Mouse (Mus musculus): ENCODE results near the gene Vamp5.

The Vamp5 gene

DNA sequence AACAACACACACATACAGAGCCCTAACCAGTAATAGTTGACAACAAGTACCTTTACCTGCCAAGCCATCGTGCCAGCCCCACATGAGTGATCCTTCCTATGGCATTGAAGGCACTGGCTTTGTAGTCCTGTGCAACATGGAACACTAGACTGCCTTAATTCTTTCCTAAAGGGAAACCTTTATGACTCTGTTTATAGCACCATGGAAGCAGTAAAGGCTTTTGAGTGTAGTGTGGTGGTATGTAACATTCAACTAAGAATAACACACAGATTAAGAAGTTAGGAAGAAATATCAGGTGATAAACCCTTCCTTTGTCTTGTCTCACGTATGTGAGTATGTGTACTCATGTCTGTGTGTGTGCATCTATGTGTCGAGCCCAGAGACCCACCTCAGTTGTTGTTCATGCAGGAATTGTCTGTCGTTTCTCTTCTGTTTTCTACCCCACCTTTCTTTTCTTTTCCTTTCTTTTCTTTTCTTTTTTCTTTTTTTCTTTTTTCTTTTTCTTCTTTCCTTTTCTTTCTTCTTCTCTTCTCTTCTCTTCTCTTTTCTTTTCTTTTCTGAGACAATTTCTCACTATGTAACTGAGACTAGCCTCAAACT is 13.3 kb downstream of the Vamp5 start, which contains the start of gene Rnf181:
Gene Rnf181, minus strand, starts transcription at position 113 of the 600 bp plus-strand sequence.
- DNase-seq (ENCODE audit: low spot score in 2 of 2), result no peak

DNA sequence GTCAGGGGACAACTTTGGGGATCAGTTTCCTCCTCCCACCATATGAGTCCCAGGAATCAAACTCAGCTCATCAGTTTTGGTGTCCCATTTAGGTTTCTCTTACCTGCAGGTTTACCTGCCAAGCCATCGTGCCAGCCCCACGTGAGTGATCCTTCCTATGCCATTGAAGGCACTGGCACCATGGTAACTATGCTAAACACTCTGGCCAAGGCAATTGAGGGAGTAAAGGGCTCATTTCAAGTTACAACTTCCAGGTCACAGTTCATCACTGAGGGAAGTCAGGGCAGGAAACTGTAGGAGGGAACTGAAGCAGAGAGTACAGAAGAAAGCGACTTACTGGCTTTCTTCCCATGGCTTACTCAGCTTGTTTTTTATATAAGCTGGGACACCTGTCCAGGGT is 14.0 kb downstream of the Vamp5 start:
- no peak for DNase-seq (ENCODE audit: low spot score in 2 of 2)

DNA sequence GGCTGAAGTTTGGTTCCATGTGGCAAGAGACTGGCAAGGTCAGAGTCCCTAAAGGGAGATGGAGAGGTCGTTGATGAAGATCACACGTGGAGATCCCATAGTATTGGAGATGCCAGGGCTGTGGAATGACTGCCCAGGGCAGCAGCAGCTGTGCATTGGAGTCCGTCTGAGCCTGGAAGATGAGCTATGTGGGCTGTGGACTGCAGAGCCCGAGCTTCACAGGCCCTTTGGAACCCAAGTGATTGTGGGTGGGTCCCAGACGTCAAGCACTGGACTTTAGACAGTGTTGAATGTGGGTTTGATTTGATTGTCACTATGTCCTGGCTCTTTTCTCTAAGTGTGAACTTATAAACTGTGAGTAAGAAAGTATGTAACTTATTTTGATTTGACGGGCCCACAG is 15.3 kb downstream of the Vamp5 start:
- DNase-seq (ENCODE audit: low spot score in 2 of 2), result no peak

DNA sequence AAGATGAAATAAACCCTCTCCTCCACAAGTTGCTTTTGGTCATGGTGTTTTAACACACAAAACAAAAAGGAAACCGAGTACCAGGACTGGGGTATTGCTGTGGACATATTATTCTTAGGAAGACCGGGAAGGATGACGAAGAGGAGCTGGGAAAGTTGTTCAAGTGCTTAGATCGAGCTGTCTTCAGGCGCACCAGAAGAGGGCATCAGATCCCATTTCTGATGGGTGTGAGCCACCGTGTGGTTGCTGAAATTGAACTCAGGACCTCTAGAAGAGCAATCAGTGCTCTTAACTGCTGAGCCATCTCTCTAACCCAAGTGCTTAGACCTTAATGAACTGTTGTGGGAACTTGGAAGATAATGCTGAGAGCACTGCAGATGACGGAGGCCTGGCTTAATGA is 16.3 kb downstream of the Vamp5 start:
- DNase-seq (ENCODE audit: low spot score in 2 of 2), result no peak

DNA sequence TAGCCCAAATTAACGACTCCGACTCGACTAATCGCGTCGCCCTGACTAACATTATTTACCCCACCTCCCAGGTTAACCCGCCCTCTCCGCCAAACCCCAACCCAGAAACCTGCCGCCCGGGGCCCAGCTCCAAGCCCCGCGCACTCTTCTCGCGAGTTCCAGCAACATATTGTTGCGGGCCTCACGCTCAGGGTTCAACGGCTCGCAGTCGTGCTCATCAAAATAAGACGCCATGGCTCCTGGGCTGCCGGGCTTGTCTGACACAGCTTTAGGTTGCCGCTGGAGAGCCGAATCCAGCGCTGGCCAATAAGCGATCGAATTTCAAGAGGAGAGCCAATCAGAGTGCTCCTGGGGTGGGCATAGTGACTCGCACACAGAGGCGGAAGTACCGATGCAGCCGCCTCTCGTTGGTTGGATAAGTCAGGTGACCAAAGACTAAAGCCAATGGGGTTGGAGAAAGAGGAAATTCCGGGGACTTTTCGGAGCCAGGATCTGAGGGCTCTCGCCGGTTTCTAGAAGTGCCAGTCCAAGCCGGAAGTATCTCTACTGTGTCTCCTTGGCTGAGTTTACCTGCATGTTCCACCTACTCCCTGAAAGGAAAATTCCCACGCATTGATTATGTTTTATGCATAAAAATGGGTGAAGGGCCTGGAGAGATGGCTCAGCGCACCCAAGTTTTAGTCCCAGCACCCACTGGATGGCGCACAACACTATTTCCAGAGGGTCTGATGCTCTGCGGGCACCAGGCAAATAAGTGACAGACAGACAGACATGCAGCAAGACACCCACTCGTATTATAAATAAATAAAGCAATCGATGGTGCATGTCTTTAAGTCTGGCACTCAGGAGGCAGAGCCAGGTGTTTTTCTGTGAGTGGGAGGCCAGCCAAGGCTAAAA is 17.9 kb downstream of the Vamp5 start:
- peak; percentile 95 for DNase-seq (ENCODE audit: low spot score in 2 of 2)

DNA sequence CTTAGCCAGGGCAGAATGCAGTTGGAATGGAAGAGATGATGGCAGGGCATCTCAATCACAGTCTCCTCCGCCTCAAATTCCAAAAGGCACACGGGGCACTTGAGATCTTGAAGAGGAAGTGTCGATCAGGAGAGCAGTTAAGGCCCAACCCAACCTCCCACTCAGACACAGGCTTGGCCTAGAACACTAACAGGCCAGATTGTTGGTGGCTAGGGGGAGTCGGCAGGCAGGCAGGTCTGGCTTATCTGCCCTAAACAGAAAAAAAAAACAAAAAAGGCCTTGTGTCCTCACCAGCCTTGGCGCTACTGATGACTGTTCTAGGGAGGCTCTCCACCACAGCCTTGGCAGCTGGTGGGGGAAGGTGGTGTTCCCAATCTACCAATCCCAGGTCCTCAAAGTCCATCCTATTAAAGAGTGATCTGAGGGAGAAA is 19.1 kb downstream of the Vamp5 start:
- no peak for DNase-seq (ENCODE audit: low spot score in 2 of 2)

DNA sequence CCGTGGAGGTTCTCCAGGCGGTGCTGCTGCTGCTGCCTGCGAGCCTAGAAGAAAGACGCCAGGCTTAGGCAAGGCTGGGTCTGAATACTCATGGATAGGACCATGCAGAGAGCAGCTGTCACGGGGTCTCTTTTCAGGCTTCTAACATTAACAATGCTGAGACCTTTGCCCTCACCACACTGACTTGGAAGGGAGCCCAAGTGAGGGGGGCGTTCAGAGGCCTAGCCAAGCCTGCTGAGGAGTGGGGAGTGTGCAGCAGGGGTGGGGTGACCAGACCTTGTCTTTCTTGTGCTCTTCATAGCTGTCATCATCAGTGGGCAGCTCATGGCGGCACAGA is 19.7 kb downstream of the Vamp5 start:
- no peak for DNase-seq (ENCODE audit: low spot score in 2 of 2)

DNA sequence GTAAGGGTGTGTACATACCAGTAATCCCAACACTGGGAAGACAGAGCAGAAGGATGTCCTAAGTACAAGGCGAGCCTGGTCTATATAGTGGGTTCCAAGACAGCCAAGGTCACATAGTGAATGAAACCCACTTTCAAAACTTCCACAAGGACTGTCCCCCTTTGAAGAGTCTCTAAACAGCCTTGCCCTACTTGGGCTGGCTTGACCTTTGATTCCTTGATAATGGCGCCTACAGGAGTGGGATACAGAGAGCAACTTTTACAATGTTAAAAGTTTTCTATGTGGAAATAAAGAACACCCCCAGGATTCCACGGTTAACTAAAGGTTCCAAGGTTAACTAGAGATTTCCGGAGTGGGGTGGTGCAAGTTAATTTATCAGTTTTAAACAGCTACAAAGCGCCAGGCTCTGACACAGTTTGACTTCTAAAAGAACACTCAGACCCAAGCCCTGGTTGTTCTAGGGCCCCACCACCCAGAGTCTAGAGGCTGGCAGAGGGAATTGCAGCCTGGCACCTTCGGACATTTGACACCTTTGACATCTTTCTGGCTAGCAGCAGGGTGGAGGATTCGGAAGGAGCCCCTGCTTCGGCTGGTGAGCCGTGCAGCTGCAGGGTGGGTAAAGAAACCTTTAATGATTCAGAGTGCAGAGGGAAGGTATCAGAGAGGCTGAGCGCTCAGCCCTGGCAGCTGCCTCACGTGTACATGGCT is 20.2 kb downstream of the Vamp5 start:
- DNase-seq (ENCODE audit: low spot score in 2 of 2), result no peak

DNA sequence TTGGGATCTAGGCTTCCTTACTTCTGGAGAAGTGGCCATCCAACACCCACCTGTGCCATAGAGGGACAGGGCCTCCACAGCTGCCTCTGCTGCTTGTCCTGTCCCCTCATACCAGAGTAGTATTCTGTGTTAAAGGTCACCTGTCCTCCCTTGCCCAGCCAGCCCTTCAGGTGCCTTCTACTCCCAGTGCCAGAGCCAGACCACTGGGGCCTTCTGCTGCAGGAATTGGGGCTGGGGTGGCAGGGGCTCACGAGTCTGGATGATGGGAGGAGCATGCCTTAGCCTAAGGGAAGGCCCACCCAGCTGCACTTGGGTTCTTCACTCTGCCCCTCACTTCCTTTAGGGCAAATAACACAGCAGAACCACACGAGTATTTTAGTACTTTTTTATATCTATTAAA is 20.9 kb downstream of the Vamp5 start:
- no peak for DNase-seq (ENCODE audit: low spot score in 2 of 2)

DNA sequence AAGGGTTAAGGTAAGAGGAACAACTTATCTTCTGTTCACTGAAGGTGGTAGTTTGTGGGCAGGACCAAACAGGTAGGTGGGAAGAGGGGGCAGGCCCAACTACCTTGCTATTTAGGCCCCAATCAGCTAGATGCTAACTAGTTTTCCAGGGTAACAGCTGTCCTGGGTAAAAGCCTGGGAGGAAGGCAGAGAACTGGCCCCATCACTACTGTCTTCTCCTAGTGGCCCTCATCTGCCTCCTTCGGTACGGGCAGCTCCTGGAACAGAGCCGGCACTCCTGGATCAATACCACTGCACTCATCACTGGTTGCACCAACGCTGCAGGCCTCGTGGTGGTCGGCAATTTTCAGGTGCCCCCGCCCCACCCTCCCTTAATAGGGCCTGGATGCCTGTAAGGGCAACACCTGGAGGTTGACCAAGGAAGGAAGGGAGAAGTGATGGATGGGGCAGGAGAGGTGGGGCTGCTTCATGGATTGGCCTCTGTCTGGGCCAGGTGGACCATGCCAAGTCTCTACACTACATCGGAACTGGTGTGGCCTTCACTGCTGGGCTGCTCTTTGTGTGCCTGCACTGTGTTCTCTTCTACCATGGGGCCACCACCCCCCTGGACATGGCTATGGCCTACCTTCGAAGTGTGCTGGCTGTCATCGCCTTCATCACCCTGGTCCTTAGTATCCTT is 22.0 kb downstream of the Vamp5 start:
- no peak for DNase-seq (ENCODE audit: low spot score in 2 of 2)

DNA sequence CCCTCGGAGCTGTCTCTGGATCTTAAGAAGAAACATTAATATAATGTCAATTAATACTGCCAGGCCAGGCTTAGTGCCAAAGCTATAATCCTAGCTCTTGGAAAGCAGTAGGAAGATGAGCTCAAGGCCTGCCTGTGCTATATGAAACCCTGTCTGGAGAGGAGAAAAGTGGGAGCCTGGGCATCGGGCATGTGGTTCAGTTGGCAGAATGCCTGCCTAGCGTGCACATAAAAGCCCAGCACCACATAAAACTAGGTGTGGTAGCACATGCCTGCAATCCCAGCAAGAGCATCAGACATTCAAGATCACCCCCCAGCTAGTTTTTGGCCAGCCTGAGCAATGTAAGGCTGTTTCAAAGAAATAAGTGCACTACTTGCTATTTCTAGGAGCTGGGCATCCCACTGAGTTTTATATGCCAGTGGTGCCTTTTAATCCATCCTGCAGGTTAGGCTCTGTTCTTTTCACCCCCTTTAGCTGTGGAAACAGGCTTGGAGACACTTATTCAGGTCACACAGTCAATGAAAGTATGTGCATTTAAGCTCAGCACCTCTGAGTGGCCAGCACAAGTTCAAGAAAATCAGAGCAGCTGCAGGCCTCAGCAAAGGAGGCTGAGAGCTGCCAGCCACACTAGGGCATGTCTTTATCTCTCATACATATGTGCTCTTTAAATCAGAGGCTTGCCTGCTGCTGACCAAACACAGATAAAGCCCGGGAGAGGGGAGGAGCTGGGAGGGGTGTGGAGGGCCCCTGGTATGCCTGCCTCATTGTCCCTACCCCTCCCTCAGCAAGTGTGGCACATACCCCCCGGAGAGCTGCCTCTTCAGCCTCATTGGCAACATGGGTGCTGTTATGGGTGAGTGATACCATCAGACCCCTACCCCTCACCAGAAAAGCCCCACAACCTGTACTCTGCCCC is 22.8 kb downstream of the Vamp5 start:
- no peak for DNase-seq (ENCODE audit: low spot score in 2 of 2)

DNA sequence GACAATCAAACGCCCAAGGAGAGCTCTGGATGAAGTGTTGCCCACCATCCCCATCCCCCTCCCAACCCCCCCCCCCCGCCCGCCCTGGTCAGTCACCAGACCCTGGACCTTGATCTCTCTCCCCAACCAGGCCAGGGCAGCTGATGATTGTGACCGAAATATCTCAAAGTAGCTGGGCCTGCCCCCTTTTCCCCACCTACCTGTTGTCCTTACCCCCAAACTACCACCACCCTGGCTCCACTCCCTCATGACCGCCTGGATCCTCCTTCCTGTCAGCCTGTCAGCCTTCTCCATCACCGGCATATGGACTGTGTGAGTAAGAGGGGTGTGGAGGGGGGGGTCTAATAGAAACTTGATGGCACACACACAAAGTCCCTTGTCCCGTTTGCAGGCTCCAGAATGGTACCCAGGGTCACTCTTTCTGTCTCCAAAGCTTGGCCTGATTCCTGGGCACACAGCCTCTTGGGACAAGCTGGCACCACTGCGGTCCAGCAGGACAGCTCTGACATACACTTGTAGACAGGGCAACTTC is 24.2 kb downstream of the Vamp5 start:
- no peak for DNase-seq (ENCODE audit: low spot score in 2 of 2)

DNA sequence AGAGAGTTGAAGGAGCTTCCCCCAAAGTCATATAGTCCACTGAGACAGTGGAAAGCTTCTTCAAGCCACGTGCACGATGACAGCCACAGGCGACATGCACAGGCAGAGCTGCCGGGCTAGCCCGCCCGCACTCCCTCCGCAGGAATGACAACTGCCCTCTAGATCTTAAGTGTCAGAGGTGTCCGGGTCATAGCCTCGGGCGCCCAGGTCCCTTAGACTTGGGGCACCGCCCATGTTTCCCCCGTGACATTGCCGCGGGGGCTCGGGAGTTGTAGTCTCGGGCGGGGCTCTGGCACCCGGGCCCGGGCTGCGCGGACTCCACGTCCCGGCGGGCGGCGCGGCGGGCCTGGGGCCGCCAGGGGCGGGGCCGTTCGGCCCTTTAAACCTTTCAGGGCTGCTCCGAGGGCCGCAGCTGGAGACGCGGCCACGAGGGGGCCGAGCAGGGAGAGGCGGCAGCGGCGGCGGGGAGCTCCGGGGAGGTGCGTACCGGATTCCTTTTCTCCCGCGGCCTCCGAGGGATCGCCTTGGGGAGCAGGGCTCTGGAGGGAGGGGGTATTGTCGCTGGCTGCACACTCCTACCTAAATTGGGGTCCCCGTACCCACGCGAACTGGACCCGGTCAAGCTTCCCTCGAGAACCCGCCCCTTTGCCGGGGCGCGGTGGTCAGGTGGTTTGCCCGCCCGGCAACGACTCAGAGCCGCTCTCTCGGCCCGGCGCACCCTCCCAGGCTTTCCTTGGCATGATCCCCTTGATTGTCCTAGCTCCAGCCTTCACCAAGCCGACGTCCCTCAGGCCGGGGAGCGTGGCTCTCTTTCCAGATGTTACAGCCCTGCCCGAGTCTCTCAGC is 25.0 kb downstream of the Vamp5 start, which contains the start of gene Tmem150a:
Gene Tmem150a, plus strand, starts transcription at position 382 of the 846 bp plus-strand sequence.
- DNase-seq (ENCODE audit: low spot score in 2 of 2), result peak; percentile 65 to 79

DNA sequence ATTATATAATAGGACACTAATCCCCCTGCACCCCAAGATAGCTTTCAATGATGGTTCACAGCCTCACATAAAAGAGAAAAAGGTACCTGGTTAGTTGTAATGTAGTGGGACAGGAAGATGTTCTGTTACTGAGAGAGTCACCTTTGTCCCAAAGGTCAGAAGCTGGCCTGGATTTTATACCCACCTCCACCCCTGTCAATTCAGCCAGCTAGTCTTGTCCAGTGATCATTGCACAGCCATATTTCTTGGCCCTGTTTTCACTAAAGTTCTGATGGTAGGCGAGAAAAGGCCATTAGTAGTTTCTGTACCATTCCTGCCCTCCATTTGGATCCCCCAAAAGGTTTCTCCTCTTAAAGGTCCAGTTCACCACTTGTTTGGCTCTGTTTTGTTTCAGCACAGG is 26.2 kb downstream of the Vamp5 start:
- no peak for DNase-seq (ENCODE audit: low spot score in 2 of 2)

DNA sequence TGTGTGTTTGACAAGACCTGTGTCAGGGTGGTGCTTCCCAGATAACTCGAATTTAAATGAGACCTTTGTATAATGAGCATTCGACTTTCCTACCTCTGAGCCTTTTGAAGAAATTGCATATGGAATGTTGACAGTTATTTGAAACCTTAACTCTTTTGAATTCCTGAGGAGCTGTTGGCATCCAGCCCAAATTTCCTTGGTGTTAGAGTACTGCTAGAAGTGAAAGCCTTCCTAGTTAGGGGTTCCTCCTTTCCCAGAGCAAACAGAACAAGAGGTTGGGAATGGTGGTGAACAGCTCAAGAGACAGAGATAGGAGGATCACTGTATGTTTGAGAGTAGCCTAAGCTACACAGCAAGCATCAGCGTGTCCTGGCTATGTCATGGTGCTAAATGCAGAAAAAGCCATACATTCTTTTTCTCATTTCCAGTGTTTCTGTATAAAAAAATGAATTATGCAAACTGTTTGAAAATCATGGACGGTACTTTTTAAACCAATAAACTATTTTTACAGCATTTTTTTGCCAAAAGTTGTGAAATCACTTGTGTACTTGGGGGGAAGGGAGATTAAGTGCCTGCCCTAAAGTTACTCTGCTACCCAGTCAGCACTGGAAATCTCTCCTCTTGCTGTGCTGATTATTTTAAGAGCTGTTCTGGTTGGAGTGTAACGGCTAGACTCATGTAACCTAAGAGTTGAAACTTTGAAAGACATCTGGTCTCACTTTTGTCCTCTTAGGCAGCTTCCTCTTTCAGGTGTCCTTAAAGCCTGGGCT is 27.4 kb downstream of the Vamp5 start:
- DNase-seq (ENCODE audit: low spot score in 2 of 2), result no peak

DNA sequence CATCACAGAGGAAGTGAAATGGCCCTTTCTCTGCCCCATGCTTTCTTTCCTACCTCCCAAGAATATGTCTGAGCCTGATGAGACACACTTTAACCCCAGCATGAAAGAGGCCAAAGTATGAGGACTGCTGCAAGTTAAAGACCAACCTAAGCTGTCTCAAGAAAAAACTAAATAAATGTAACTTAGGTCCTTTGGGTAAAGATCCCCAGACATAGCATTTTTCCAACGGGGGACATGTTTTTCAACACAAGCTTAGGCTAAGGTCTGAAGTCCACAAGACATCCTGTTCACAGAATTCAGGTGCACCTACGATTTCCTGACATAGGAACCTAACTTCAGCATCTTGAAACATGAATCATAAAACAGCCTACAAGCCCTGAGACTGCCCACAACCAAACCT is 30.1 kb downstream of the Vamp5 start:
- no peak for DNase-seq (ENCODE audit: low spot score in 2 of 2)

DNA sequence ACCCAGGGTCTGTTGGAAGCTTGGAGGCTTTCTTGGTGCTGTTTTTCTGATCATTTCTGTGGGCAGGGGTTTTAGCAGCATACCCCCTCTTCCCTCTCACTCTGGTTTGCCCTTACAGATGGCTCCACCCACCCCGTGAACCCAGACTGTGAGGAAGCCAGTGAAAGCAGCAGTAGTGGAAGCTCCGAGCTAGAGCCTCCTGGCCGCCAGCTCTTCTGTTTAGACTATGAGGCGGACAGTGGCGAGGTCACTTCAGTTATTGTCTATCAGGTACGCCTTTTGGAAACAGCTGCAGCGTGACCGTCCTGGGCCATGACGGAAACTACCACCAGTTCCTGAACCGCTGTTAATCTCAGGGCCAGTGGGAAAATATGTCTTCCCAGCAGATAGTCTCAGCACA is 31.9 kb downstream of the Vamp5 start:
- no peak for DNase-seq (ENCODE audit: low spot score in 2 of 2)

DNA sequence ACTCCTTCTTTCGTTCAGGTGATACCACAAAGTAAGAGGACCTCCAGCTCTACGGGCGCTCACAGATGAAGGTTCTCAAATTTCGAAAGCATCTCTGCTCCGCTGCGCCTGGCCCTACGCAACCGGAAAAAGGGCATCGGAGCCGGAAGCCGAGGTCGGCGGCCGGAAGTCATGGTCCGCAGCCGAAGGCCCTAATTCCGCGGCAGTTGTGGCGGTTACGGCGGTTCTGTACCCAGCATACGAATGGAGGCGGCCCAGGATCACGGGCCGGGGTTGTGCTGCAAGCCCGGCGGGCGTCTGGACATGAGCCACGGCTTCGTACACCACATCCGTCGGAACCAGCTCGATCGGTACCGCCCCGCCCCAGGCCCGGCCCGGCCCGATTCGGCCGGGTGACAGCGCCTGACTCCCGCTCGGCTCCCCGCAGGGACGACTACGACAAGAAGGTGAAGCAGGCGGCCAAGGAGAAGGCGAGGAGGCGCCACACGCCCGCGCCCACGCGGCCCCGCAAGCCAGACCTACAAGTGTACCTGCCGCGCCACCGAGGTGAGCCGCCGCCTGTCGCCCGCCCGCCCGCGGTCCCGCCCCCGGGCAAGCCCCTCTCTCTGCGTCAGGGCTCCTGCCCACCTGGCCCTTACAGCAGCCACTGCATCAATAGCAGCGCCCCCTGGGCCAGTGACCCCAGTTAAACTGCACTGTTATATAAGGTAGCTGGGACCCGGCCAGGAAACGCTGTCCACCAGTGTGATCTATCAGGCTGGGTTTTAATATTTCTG is 32.9 kb downstream of the Vamp5 start, which contains the start of gene 0610030E20Rik:
Gene 0610030E20Rik, plus strand, starts transcription at position 152 of the 776 bp plus-strand sequence.
- peak in 1 of 2 experiments; percentile 74 for DNase-seq (ENCODE audit: low spot score in 2 of 2)
